Mouse (Mus musculus) midbrain, embryonic 14.5 days (tissue): ENCODE measurements around the gene Hdac1. TPM values are rescaled to one million over a fixed set of nuclear protein-coding genes. Genes with fewer than 3 reads are reported as not detected.

Source experiments
- ATAC-seq: fragments of 200-750 bp; cut with Nextera tagmentation; 2 replicates; pipeline ENCODE4 v1.8.0; 2017; ENCODE audit warnings: moderate number of reproducible peaks, moderate library complexity; ENCODE audit not compliant: low FRiP score, low TSS enrichment
- DNase-seq: peaks from one replicate; pipeline ENCODE4 v3.0.0-alpha.2; 2015
- H3K27ac ChIP-seq: fragments of 300-500 bp; sonication (generic); replicated peaks from 2 replicates; pipeline ENCODE4 v1.5.1; 2014; ENCODE audit warnings: mild to moderate bottlenecking, low read depth, low read length, moderate library complexity
- H3K27me3 ChIP-seq: fragments of 300-500 bp; sonication (generic); 2 replicates; pipeline ENCODE4 v1.6.1; 2014; ENCODE audit warnings: low read length, control low read depth, mixed read lengths; ENCODE audit not compliant: control insufficient read depth, insufficient read depth
- H3K36me3 ChIP-seq: fragments of 300-500 bp; sonication (generic); 2 replicates; pipeline ENCODE4 v1.6.1; 2014; ENCODE audit warnings: low read length, control low read depth; ENCODE audit not compliant: control insufficient read depth, insufficient read depth
- H3K4me1 ChIP-seq: fragments of 300-500 bp; sonication (generic); 2 replicates; pipeline ENCODE4 v1.6.1; 2014; ENCODE audit warnings: mild to moderate bottlenecking, antibody characterized with exemption, low read length, control low read depth; ENCODE audit not compliant: control insufficient read depth, insufficient read depth
- H3K4me2 ChIP-seq: fragments of 300-500 bp; sonication (generic); 2 replicates; pipeline ENCODE4 v1.6.1; 2014; ENCODE audit warnings: mild to moderate bottlenecking, low read length, moderate library complexity
- H3K4me3 ChIP-seq: fragments of 300-500 bp; sonication (generic); replicated peaks from 2 replicates; pipeline ENCODE4 v1.5.1; 2014; ENCODE audit warnings: low read depth, low read length
- H3K9ac ChIP-seq: fragments of 300-500 bp; sonication (generic); replicated peaks from 2 replicates; pipeline ENCODE4 v1.6.1; 2014; ENCODE audit warnings: mild to moderate bottlenecking, low read length, moderate library complexity
- H3K9me3 ChIP-seq: fragments of 300-500 bp; sonication (generic); 2 replicates; pipeline ENCODE4 v1.6.1; 2016; ENCODE audit warnings: low read length, control low read depth, mixed read lengths; ENCODE audit not compliant: control insufficient read depth
- WGBS: fragments of 180-500 bp; shearing (Covaris S2); extraction: QIAGEN DNeasy Blood & Tissue Kit; methylation state at CpG from one replicate; pipeline ENCODE4 v1.1.7; 2014; 5-methylcytosine and 5-hydroxymethylcytosine counted together
- polyA plus RNA-seq: library from polyadenylated mRNA; unstranded; fragments of >200 nt; fragmentation: Nextera tagmentation; extraction: Ambion mirVana; gene quantifications from 2 replicates; pipeline ENCODE4 v1.2.1, GENCODE M21; 2014

Gene Hdac1
- polyA plus RNA-seq, 1 experiment from 2014 or later = 101 TPM

- no peak overlapping the region for H3K9ac ChIP-seq
- no peak for DNase-seq
- H3K4me2 ChIP-seq = no peak overlapping the region
- no peak overlapping the region for H3K4me3 ChIP-seq
- no peaks in the 10 kb centered on the region for H3K36me3 ChIP-seq
- 90% methylated on average over 6 of the region's 6 CpGs for WGBS
- H3K9me3 ChIP-seq = no peaks in the 10 kb centered on the region
- ATAC-seq = no peak
- no peaks in the 10 kb centered on the region for H3K27me3 ChIP-seq
- H3K4me1 ChIP-seq = no peaks in the 10 kb centered on the region
- H3K27ac ChIP-seq = no peak overlapping the region
Measured at GRCm38 (mm10) chr4:129570028-129570427, 27.5 kb upstream of the Hdac1 start.

- 93% methylated on average over 7 of the region's 7 CpGs for WGBS
- ATAC-seq (no peak), DNase-seq (no peak)
- no peaks in the 10 kb centered on the region for H3K9me3 ChIP-seq
- H3K4me3 ChIP-seq = no peak overlapping the region
- H3K4me1 ChIP-seq = no peaks in the 10 kb centered on the region
- H3K4me2 ChIP-seq = no peak overlapping the region
- H3K27me3 ChIP-seq = no peaks in the 10 kb centered on the region
- no peak overlapping the region for H3K27ac ChIP-seq
- no peak overlapping the region for H3K9ac ChIP-seq
- H3K36me3 ChIP-seq = no peaks in the 10 kb centered on the region
Measured at GRCm38 (mm10) chr4:129568366-129568765, 25.9 kb upstream of the Hdac1 start.

GRCm38 (mm10) chr4:129565139-129565538 lies 22.6 kb upstream of the Hdac1 start:
- WGBS = 85% methylated on average over 6 of the region's 6 CpGs
- H3K27me3 ChIP-seq = no peaks in the 10 kb centered on the region
- no peak overlapping the region for H3K27ac ChIP-seq
- H3K4me3 ChIP-seq = no peak overlapping the region
- H3K9me3 ChIP-seq = no peaks in the 10 kb centered on the region
- H3K9ac ChIP-seq = no peak overlapping the region
- no peak for DNase-seq
- no peak for ATAC-seq
- H3K4me2 ChIP-seq = no peak overlapping the region
- H3K4me1 ChIP-seq = no peaks in the 10 kb centered on the region
- no peaks in the 10 kb centered on the region for H3K36me3 ChIP-seq

- Histone ChIP-seq H3K4me3 (no peak overlapping the region), H3K4me1 (no peaks in the 10 kb centered on the region), H3K9ac (no peak overlapping the region), H3K4me2 (no peak overlapping the region), H3K27ac (no peak overlapping the region), H3K27me3 (no peaks in the 10 kb centered on the region), H3K9me3 (no peaks in the 10 kb centered on the region), H3K36me3 (no peaks in the 10 kb centered on the region)
- DNase-seq (no peak), ATAC-seq (no peak)
- WGBS = 83% methylated on average over 8 of the region's 8 CpGs
Measured at GRCm38 (mm10) chr4:129563718-129564117, 21.2 kb upstream of the Hdac1 start.

GRCm38 (mm10) chr4:129561184-129561583 lies 18.7 kb upstream of the Hdac1 start:
- no peak overlapping the region for H3K9ac ChIP-seq
- H3K27me3 ChIP-seq = no peaks in the 10 kb centered on the region
- H3K4me1 ChIP-seq = no peaks in the 10 kb centered on the region
- ATAC-seq = no peak
- WGBS = 90% methylated on average over 5 of the region's 5 CpGs
- H3K27ac ChIP-seq = no peak overlapping the region
- no peak overlapping the region for H3K4me2 ChIP-seq
- H3K9me3 ChIP-seq = no peaks in the 10 kb centered on the region
- no peak for DNase-seq
- no peak overlapping the region for H3K4me3 ChIP-seq
- H3K36me3 ChIP-seq = no peaks in the 10 kb centered on the region

- Histone ChIP-seq H3K27me3 (no peaks in the 10 kb centered on the region), H3K9me3 (no peaks in the 10 kb centered on the region), H3K9ac (no peak overlapping the region), H3K4me1 (peaks cover 9% of the 10 kb centered on the region), H3K27ac (no peak overlapping the region), H3K4me2 (no peak overlapping the region), H3K4me3 (no peak overlapping the region), H3K36me3 (no peaks in the 10 kb centered on the region)
- DNase-seq (no peak), ATAC-seq (no peak)
- 79% methylated on average over 12 of the region's 12 CpGs for WGBS
Measured at GRCm38 (mm10) chr4:129558321-129558955, 15.9 kb upstream of the Hdac1 start.

- H3K4me3 ChIP-seq = no peak overlapping the region
- DNase-seq = no peak
Measured at GRCm38 (mm10) chr4:129557256-129557808, 14.8 kb upstream of the Hdac1 start.

GRCm38 (mm10) chr4:129556532-129557223 lies 14.2 kb upstream of the Hdac1 start:
- 9% methylated on average over 30 of the region's 33 CpGs for WGBS
- H3K4me2 ChIP-seq = peak overlapping the region; percentile 70
- H3K27me3 ChIP-seq = no peaks in the 10 kb centered on the region
- peak overlapping the region; percentile 60 for H3K9ac ChIP-seq
- H3K4me3 ChIP-seq = peak overlapping the region; percentile 44
- DNase-seq (peak; percentile 93), ATAC-seq (peak; percentile 80)
- peaks cover 9% of the 10 kb centered on the region for H3K4me1 ChIP-seq
- H3K36me3 ChIP-seq = no peaks in the 10 kb centered on the region
- no peaks in the 10 kb centered on the region for H3K9me3 ChIP-seq
- peak overlapping the region; percentile 65; the same call in 1 of the 2 replicates for H3K27ac ChIP-seq

More at GRCm38 (mm10) chr4:129557256-129557808, 14.8 kb upstream of the Hdac1 start:
- Histone ChIP-seq H3K27me3 (no peaks in the 10 kb centered on the region), H3K4me1 (peaks cover 9% of the 10 kb centered on the region), H3K36me3 (no peaks in the 10 kb centered on the region), H3K9me3 (no peaks in the 10 kb centered on the region), H3K9ac (peak overlapping the region; percentile 60; the same call in 1 of the 2 replicates), H3K4me2 (peak overlapping the region; percentile 70), H3K27ac (no peak overlapping the region)
- 86% methylated on average over 9 of the region's 9 CpGs for WGBS
- ATAC-seq = no peak
